Mouse (Mus musculus): ENCODE measurements around the gene Cdc42bpb. TPM values are rescaled to one million over a fixed set of nuclear protein-coding genes. Genes with fewer than 3 reads are reported as not detected.

The Cdc42bpb gene
- polyA plus RNA-seq, 1 experiment from 2014 or later: 35.3 TPM

DNA sequence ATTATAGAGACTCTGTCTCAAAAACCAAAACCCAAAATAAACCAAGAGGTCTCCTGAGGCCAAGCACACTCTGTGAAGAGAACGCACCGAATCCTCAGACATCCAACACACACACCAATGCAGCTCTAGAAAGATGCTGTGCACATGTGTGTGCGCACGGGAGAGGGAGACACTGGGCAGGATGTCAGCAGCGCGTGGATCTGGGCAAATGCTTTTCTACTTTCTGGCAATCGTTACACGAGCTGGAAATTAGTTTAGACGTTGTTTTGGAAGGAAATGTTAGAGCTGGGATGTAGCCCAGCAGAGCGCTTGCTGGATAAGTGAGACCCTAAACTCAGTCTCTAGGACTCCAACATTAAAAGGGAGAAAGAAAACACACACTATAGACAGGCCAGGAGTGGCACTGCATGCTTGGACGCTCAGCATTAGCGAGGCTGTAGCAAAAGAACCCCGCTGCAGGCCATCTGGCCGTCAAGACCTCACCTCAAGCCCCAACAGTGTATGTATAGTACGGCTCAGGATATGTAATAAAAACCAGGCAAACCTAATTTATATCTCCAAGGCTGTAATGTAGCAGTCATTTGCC, 44.4 kb downstream of the Cdc42bpb start:
- Histone ChIP-seq H3K9me3 (ENCODE audit: control insufficient read depth, low read length) (no peaks in the 10 kb centered on the region), H3K4me3 (ENCODE audit: low read length) (no peak overlapping the region), H3K4me1 (ENCODE audit: control insufficient read depth, insufficient read depth, low read depth, low read length) (0 out of 2 replicates have a peak, but pooled peaks cover 4% of the 10 kb centered on the region), H3K4me2 (ENCODE audit: low read length) (no peak overlapping the region), H3K27ac (ENCODE audit: low read depth, low read length) (peak overlapping the region; percentile 29; the same call in 1 of the 2 replicates), H3K36me3 (ENCODE audit: control insufficient read depth, insufficient read depth, low read length) (peaks cover 13% of the 10 kb centered on the region), H3K9ac (ENCODE audit: low read depth, low read length) (no peak overlapping the region), H3K27me3 (replicated peaks; ENCODE audit: control insufficient read depth, insufficient read depth, low read length) (no peaks in the 10 kb centered on the region)
- peak; percentile 42; the same call in 1 of the 2 replicates for ATAC-seq
- 69% methylated on average over 15 of the region's 15 CpGs for WGBS

DNA sequence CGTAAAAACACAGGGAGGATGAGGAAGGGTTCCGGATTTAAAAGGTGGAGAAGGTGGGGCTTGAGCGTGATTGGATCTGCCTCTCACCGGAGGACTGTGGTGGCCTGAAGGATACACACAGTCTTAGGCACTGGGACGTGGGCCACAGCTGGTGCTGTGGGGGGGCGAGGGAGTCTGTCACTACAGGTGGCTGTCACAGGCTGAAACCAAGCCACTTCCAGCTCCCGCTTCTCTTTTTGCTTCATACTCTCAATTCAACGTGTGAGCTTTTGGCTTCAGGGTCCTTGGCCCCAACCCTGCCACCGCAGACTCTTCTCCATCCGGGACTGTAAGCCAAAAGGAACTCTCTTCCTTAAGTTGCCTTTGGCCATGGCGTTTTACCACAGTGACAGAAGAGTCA, 45.1 kb downstream of the Cdc42bpb start:
- Histone ChIP-seq H3K36me3 (ENCODE audit: control insufficient read depth, insufficient read depth, low read length) (peaks cover 16% of the 10 kb centered on the region), H3K27me3 (replicated peaks; ENCODE audit: control insufficient read depth, insufficient read depth, low read length) (no peaks in the 10 kb centered on the region), H3K4me1 (ENCODE audit: control insufficient read depth, insufficient read depth, low read depth, low read length) (0 out of 2 replicates have a peak, but pooled peaks cover 4% of the 10 kb centered on the region), H3K4me3 (ENCODE audit: low read length) (no peak overlapping the region), H3K9me3 (ENCODE audit: control insufficient read depth, low read length) (no peaks in the 10 kb centered on the region), H3K9ac (ENCODE audit: low read depth, low read length) (no peak overlapping the region), H3K27ac (ENCODE audit: low read depth, low read length) (no peak overlapping the region), H3K4me2 (ENCODE audit: low read length) (no peak overlapping the region)
- ATAC-seq: no peak
- 87% methylated on average over 11 of the region's 11 CpGs for WGBS

DNA sequence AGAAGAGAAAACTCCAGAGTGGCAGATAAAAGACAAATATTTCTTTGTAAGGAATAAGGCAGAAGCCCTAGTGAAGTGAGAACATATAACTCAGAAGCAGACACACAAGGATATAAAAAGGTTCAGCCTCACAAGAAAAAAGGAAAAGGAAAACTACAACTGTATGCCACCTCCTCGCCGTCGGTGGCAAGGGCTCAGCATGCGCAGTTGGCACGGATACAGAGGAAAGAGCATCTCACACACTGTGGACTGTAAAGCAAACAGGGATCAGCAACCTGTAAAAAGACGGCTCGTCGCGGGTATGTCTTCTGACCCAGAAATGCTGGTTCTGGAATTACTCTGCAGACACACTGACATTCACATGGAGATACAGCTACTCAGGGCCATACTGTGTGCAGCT, 45.9 kb downstream of the Cdc42bpb start:
- Histone ChIP-seq H3K36me3 (ENCODE audit: control insufficient read depth, insufficient read depth, low read length) (peaks cover 20% of the 10 kb centered on the region), H3K27me3 (replicated peaks; ENCODE audit: control insufficient read depth, insufficient read depth, low read length) (no peaks in the 10 kb centered on the region), H3K27ac (ENCODE audit: low read depth, low read length) (no peak overlapping the region; the same call in 1 of the 2 replicates), H3K9me3 (ENCODE audit: control insufficient read depth, low read length) (no peaks in the 10 kb centered on the region), H3K4me1 (ENCODE audit: control insufficient read depth, insufficient read depth, low read depth, low read length) (0 out of 2 replicates have a peak, but pooled peaks cover 4% of the 10 kb centered on the region), H3K4me2 (ENCODE audit: low read length) (no peak overlapping the region), H3K4me3 (ENCODE audit: low read length) (no peak overlapping the region), H3K9ac (ENCODE audit: low read depth, low read length) (no peak overlapping the region)
- 86% methylated on average over 9 of the region's 9 CpGs for WGBS
- no peak for ATAC-seq

DNA sequence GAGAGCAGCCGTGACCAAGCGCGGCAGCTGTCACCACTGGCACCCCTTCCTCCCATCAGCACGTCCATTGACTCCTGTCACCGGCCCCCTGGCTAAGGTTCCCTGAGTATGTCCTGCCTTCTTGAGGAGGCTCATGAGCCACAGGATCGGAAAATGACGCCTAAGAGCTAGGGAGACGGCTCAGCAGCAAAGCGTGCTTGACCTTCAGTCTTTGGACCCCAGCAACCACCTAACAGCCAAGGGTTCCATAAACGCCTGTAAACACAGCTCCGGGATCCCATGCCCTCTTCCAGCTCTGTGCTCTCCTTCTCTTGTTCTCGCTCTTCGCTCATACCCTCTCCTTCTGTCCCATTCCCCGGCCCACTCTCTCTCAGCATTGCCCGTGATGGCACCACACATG, 48.2 kb downstream of the Cdc42bpb start:
- no peak for ATAC-seq
- WGBS: 91% methylated on average over 15 of the region's 15 CpGs
- no peak overlapping the region for H3K4me3 ChIP-seq (ENCODE audit: low read length)

DNA sequence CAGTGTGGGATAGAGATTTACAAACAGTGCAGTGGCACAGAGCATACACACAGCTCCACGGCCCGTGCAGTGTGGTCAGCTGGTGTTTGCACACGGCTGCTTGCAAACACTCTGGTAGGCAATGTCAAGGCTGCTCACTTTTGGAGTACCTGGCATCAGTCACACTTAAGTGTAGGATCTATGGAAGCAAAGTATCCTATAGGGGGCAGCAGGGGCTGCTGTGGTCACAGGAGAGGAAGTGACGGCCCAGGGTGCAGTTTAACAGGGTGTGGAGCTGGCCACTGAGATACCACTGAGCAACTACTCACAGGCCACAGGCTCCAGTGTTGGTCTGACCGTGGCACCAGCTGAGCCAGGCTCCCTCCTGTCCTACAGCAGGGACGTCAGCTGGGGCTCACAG, 49.2 kb downstream of the Cdc42bpb start:
- Histone ChIP-seq H3K4me1 (ENCODE audit: control insufficient read depth, insufficient read depth, low read depth, low read length) (0 out of 2 replicates have a peak, but pooled peaks cover 4% of the 10 kb centered on the region), H3K9me3 (ENCODE audit: control insufficient read depth, low read length) (no peaks in the 10 kb centered on the region), H3K4me3 (ENCODE audit: low read length) (no peak overlapping the region), H3K36me3 (ENCODE audit: control insufficient read depth, insufficient read depth, low read length) (peaks cover 31% of the 10 kb centered on the region), H3K4me2 (ENCODE audit: low read length) (no peak overlapping the region), H3K27me3 (replicated peaks; ENCODE audit: control insufficient read depth, insufficient read depth, low read length) (no peaks in the 10 kb centered on the region), H3K27ac (ENCODE audit: low read depth, low read length) (no peak overlapping the region), H3K9ac (ENCODE audit: low read depth, low read length) (no peak overlapping the region)
- 84% methylated on average over 6 of the region's 6 CpGs for WGBS
- ATAC-seq: no peak

More for the DNA sequence above, 48.2 kb downstream of the Cdc42bpb start:
- Histone ChIP-seq H3K9ac (ENCODE audit: low read depth, low read length) (no peak overlapping the region), H3K27ac (ENCODE audit: low read depth, low read length) (no peak overlapping the region), H3K4me2 (ENCODE audit: low read length) (no peak overlapping the region), H3K4me1 (ENCODE audit: control insufficient read depth, insufficient read depth, low read depth, low read length) (0 out of 2 replicates have a peak, but pooled peaks cover 4% of the 10 kb centered on the region), H3K36me3 (ENCODE audit: control insufficient read depth, insufficient read depth, low read length) (peaks cover 28% of the 10 kb centered on the region), H3K9me3 (ENCODE audit: control insufficient read depth, low read length) (no peaks in the 10 kb centered on the region), H3K27me3 (replicated peaks; ENCODE audit: control insufficient read depth, insufficient read depth, low read length) (no peaks in the 10 kb centered on the region)

DNA sequence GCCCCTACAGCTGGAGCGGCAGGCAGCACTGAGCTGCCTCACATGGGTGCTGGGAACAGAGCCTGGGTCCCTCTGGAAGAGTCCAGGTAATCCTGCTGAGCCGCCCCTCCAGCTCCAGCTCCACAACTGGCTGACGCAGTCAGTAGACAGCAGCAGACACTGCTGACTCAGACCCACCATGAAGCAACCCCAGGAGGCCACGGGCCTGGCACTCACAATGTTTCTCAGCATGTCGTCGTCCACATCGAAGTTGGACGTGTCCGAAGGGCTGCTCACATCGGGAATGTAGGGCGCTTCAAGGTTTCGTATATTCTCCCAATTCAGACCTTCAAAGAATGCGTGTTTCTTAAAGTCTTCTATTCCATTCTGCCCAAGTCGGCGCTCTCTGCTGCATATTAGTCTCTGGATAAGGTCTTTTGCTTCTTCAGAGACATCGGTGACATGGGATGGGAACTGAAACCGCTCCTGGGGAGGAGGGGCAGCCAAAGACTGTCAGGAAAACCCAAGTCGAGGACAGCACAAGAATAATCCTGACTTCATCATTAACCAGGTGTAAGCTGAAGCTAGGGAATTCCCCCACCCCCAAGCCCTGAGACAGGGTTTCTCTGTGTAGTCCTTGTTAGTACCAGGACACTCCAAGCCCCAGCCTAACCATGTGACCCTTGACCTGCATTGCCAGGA, 51.6 kb downstream of the Cdc42bpb start:
- no peaks in the 10 kb centered on the region for H3K27me3 ChIP-seq (replicated peaks; ENCODE audit: control insufficient read depth, insufficient read depth, low read length)
- H3K9ac ChIP-seq (ENCODE audit: low read depth, low read length): no peak overlapping the region
- no peak overlapping the region for H3K27ac ChIP-seq (ENCODE audit: low read depth, low read length)
- H3K4me1 ChIP-seq (ENCODE audit: control insufficient read depth, insufficient read depth, low read depth, low read length): no peaks in the 10 kb centered on the region
- 91% methylated on average over 18 of the region's 18 CpGs for WGBS
- ATAC-seq: no peak
- H3K9me3 ChIP-seq (ENCODE audit: control insufficient read depth, low read length): no peaks in the 10 kb centered on the region
- H3K36me3 ChIP-seq (ENCODE audit: control insufficient read depth, insufficient read depth, low read length): peaks cover 47% of the 10 kb centered on the region
- no peak overlapping the region for H3K4me2 ChIP-seq (ENCODE audit: low read length)
- no peak overlapping the region for H3K4me3 ChIP-seq (ENCODE audit: low read length)

DNA sequence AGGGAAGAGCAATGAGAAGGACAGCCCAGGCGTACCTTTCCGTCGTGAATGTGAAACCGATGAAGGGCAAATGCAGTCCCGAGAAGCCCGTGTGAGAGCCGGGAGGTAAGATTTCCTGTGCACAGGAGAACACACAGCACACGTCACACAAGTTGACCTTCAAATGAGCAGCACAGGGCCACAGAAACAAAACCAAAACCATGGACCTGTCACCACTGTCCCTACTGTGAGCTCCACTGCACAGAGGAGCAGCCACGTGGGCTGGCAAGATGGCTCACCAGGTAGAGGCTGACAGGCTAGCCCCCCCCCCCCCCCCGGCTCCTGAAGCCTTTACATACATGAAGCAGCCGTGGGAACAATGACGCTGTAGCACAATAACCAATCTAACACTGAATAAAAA, 52.6 kb downstream of the Cdc42bpb start:
- no peak overlapping the region for H3K27ac ChIP-seq (ENCODE audit: low read depth, low read length)
- WGBS: 95% methylated on average over 12 of the region's 12 CpGs
- no peaks in the 10 kb centered on the region for H3K4me1 ChIP-seq (ENCODE audit: control insufficient read depth, insufficient read depth, low read depth, low read length)
- no peak overlapping the region for H3K4me2 ChIP-seq (ENCODE audit: low read length)
- H3K36me3 ChIP-seq (ENCODE audit: control insufficient read depth, insufficient read depth, low read length): peaks cover 55% of the 10 kb centered on the region
- no peaks in the 10 kb centered on the region for H3K9me3 ChIP-seq (ENCODE audit: control insufficient read depth, low read length)
- no peak overlapping the region for H3K9ac ChIP-seq (ENCODE audit: low read depth, low read length)
- ATAC-seq: no peak
- no peaks in the 10 kb centered on the region for H3K27me3 ChIP-seq (replicated peaks; ENCODE audit: control insufficient read depth, insufficient read depth, low read length)
- H3K4me3 ChIP-seq (ENCODE audit: low read length): no peak overlapping the region

DNA sequence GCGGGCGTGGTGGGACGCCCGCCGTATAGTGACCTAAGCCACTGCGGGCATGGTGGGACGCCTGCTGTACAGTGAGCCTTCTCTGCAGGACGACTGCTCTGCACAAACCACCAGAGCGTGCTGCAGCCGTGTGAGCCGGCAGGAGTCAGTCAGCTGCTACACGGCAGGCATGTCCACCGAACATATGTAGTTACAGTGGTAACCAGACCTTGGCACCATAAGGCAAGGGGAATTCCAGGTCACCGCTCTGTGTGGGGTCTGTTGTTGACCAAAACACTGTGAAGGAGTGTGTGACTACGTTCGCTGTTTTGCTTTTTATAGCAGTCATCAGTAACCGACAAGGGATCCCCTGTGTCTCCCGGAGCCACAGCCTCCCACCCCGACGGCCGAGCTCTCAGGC, 53.0 kb downstream of the Cdc42bpb start:
- H3K9me3 ChIP-seq (ENCODE audit: control insufficient read depth, low read length): no peaks in the 10 kb centered on the region
- H3K9ac ChIP-seq (ENCODE audit: low read depth, low read length): no peak overlapping the region
- 95% methylated on average over 21 of the region's 21 CpGs for WGBS
- ATAC-seq: peak; percentile 32; the same call in 1 of the 2 replicates
- H3K4me1 ChIP-seq (ENCODE audit: control insufficient read depth, insufficient read depth, low read depth, low read length): no peaks in the 10 kb centered on the region
- no peak overlapping the region for H3K4me2 ChIP-seq (ENCODE audit: low read length)
- H3K4me3 ChIP-seq (ENCODE audit: low read length): no peak overlapping the region
- H3K27me3 ChIP-seq (replicated peaks; ENCODE audit: control insufficient read depth, insufficient read depth, low read length): no peaks in the 10 kb centered on the region
- no peak overlapping the region for H3K27ac ChIP-seq (ENCODE audit: low read depth, low read length)
- peaks cover 59% of the 10 kb centered on the region for H3K36me3 ChIP-seq (ENCODE audit: control insufficient read depth, insufficient read depth, low read length)

DNA sequence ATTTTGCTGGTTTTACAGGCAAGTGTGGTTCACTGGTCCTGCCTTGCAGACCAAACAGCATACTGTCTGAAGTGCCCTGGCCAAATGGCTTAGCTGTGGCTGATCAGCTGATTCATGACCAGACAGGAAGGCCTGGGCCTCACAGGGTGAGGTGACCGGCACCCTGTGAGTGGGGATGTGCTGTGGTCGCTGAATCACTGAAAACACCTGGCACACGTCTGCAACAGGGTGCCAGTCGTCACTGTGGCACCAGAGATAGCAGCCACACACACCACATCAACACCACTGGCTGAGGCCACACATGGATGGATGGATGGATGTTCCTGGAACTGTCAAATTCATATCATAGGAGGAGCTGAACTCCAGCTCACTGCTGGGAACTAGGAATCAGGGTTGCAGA, 54.1 kb downstream of the Cdc42bpb start:
- peaks cover 69% of the 10 kb centered on the region for H3K36me3 ChIP-seq (ENCODE audit: control insufficient read depth, insufficient read depth, low read length)
- WGBS: 92% methylated on average over 4 of the region's 4 CpGs
- no peak overlapping the region for H3K4me3 ChIP-seq (ENCODE audit: low read length)
- no peaks in the 10 kb centered on the region for H3K9me3 ChIP-seq (ENCODE audit: control insufficient read depth, low read length)
- no peak for ATAC-seq
- H3K4me2 ChIP-seq (ENCODE audit: low read length): no peak overlapping the region
- no peak overlapping the region for H3K9ac ChIP-seq (ENCODE audit: low read depth, low read length)
- H3K27me3 ChIP-seq (replicated peaks; ENCODE audit: control insufficient read depth, insufficient read depth, low read length): no peaks in the 10 kb centered on the region
- no peaks in the 10 kb centered on the region for H3K4me1 ChIP-seq (ENCODE audit: control insufficient read depth, insufficient read depth, low read depth, low read length)
- no peak overlapping the region for H3K27ac ChIP-seq (ENCODE audit: low read depth, low read length)

Measured in hindbrain, embryonic 16.5 days (tissue).